Mouse (Mus musculus) thymus, postnatal 10 days (tissue): ENCODE data around the gene Snx15.

Experiments used
- DNase-seq, 2 experiments: peaks; one replicate each; pipeline ENCODE4 v3.0.0; 2021; ENCODE audit warnings: low spot score in 2 of 2

Gene Snx15

GRCm38 (mm10) chr19:6121761-6122160, 6.3 kb downstream of the Snx15 start:
- no peak for DNase-seq

GRCm38 (mm10) chr19:6118677-6119185, 9.4 kb downstream of the Snx15 start:
- no peak for DNase-seq

- peak; percentile 83 for DNase-seq
Measured at GRCm38 (mm10) chr19:6117986-6118676, 10.0 kb downstream of the Snx15 start, which contains the start of gene Sac3d1. TSS of gene Sac3d1 (minus strand) at chr19:6118650.

- DNase-seq, result peak in 1 of 2 experiments; percentile 33
Measured at GRCm38 (mm10) chr19:6117346-6117985, 10.6 kb downstream of the Snx15 start.

DNA sequence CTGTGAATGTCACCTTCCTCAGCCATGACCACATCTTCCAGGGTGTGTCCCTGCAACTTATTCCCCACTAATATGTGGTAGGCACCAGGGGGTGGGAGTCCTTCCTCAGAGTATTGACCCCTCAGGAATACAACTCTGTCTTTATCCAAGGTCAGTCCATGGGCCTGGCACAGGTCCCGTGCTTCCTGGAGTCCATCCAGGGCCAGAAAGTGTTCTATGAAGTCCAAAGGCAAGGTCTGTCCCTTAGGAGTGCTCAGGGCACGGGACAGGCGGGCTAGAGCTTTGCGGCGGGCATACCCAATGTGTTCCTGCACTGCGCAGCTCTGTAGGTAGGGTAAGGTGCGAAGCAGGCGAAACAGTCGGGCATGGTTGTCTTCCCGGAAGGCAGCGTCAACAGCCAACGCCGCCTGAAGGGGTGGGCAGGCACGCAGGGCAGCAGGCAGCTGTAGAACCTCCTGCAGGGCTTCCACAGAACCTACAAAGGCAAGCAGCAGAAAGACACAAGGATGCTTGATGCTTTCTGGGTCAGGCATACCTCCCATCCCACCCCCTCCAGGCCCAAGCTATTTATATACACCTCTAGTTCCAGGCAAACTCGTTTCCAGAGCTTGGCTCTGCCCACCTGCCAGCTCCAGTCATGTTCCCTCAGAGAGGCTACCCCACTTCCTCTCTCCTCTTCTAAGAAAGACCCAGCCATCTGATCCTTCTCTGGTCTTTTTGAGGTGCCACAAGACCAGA, 11.8 kb downstream of the Snx15 start:
- DNase-seq, result no peak

GRCm38 (mm10) chr19:6113116-6113515, 15.0 kb downstream of the Snx15 start:
- DNase-seq, result no peak

GRCm38 (mm10) chr19:6105586-6105985, 22.5 kb downstream of the Snx15 start, which contains the start of gene Naaladl1:
TSS of gene Naaladl1 (plus strand) at chr19:6105782.
- DNase-seq, result no peak

DNA sequence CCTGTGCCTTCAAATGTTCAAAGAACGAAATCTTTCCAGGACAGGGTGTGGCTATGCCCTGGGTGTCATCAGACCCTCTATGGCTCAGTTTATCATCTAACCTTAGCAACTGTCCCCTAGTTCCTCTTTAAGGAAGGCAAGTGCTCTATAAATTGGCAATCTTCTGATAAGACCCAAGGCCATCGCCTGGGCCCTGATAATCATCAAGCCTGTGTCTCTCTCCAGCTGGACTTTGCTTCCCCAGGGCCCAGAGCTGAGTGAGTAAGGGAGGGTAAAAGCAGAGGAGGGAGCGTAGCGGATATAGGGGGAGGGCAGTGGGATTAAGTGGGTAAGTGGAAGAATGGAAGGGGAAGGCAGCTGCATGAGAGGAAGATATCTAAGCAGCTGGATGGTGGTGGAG, 23.6 kb downstream of the Snx15 start:
- DNase-seq, result no peak

GRCm38 (mm10) chr19:6102169-6102853, 25.8 kb downstream of the Snx15 start:
- DNase-seq, result no peak

DNA sequence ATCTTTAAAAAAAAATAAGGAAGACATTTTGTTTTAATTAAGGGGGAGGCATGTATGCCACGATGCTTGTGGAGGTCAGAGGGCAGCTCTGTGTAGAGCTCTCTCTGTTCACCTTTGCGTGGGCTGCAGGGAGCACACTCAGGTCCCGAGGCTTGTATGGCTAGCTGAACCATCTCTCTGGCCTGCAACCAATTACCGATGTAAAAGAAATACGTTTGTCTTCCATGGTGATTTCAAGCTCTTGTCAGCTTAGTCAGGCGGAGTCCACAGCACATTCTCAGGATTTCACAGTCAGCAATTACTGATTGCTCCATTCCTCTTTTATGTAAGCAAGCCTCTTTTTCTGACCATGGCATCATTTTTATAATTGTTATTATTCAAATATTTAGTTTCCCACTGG, 26.9 kb downstream of the Snx15 start:
- no peak for DNase-seq

DNA sequence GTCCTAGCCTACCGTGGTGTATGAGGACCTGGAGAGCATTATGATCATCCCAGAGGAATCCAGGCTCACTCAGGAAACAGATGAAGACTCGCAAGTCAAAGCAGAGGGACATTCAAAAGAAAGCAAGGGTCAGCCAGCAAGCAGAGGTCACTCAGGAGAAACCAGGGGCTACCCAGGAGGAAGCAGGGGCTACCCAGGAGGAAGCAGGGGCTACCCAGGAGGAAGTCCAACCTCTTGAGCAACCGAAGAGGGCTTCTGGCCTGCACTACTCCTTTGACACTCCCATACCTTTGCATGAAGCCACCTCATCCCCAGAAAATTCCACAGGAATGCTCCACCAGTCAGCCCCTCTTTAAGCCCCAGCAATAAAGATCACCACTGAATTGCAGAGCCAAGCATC, 30.3 kb downstream of the Snx15 start:
- DNase-seq, result no peak

DNA sequence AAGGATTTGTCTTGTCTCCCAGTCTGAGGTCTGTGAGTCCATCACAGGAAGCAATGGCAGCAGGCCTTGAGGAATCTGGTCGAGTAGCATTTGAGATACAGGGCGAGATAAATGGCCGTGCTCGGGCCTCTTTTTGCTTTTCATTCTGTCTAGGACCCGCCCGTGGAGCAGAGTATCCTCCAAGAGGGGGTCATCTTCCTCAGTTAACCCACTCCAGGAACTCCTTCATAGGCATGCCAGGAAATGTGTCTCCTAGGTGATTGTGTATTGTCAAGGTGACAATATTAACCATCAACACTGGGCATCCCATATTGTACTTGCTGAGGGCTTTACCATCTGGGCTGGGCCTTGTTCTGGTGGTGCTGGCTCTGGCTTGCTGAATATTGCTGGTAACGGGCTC, 34.0 kb downstream of the Snx15 start, which contains the start of gene AC131692.1:
AC131692.1 (plus strand) TSS at position 301 of the 400 bp plus-strand sequence.
- DNase-seq, result no peak

DNA sequence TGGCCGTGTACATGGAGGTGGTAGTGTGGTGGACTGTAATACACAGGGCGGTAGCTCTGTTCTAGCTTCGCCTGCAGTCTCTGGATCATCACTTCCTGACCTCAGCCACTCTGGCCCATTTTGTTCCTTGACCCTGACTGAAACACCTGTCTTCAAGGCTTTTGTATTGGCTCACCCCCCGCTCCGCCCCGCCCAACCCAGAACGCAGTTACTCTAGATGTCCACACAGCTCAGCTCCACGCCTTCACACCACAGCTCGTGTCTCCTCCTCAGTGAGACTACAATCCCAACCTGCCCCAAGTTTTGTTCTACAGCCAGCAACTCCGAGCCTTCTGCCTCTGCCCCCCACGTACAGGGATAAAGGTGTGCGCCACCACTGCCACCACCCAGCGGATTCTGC, 39.3 kb downstream of the Snx15 start:
- no peak for DNase-seq

- DNase-seq, result peak; percentile 52 to 55
Measured at GRCm38 (mm10) chr19:6085417-6085879, 42.7 kb downstream of the Snx15 start.

GRCm38 (mm10) chr19:6084478-6085248, 43.4 kb downstream of the Snx15 start, which contains the start of the genes Zfpl1 and Cdca5:
TSS of gene Zfpl1 (minus strand) at chr19:6084956.
TSS of gene Cdca5 (plus strand) at chr19:6084983.
- peak; percentile 94 to 96 for DNase-seq

DNA sequence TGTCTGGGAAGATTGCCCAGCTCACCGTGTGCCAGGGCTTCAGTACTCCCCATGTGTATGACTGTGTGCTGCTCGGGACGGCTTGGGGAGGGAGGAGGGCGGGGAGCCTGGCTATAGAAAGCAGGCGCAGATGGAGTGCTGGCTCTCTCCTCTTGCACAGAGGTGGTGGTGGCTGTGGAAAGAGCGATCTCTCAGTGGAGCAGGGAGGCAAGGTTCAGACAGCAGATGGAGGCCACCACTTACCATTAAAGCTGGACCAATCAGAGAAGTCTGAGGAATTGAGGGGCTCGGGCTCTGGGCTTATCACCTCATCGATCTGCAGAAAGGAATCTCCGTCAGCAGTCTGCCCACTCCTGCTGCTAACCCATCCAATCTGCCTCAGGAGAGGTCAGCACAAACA, 45.9 kb downstream of the Snx15 start, which contains the start of gene Gm28374:
Gm28374 (minus strand) TSS at position 101 of the 400 bp plus-strand sequence.
- no peak for DNase-seq

GRCm38 (mm10) chr19:6079983-6080480, 48.1 kb downstream of the Snx15 start, which contains the start of gene Tmem262:
TSS of gene Tmem262 (plus strand) at chr19:6080033.
- DNase-seq, result no peak

DNA sequence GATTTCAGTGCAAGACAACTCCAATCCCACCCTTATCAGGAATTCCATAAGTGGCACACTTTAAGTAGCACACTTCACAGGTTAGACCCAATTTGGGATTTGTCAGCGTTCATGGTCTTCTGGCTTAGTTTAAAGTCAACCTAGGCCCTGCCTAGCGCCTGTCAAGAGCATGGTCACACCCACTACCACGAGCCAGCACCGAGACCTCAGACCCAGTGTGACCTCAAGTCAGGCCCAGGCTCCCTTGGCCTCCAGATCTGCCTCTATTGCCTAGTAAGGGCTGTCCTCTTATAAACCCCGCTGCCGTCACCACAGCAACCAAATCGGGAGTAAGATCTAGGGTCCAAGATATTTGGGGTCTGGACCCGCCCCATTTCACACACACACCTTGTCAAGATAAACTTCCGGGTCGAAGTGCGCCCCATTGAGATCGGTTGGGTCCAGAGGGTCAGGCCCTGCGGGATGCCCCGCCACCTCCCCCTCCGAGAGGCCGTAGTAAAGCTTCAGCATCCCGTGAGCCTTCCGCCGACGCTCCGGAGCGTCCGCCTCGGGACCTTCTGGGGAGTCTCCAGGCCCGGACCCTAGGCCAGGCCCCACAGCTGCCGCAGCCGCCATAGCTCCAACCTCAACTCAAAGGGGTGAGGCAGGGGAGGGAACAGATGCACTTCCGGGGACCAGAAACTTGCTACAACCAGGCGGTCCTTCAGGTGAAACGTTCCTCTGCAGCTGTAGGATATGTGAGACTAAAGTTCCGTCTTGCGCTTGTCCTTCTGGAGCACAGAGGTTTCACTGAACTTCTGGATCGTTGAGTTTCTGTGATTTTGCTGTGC, 51.3 kb downstream of the Snx15 start, which contains the start of gene Vps51:
Vps51 (minus strand) TSS at position 668 of the 830 bp plus-strand sequence.
- DNase-seq, result peak; percentile 79 to 81

DNA sequence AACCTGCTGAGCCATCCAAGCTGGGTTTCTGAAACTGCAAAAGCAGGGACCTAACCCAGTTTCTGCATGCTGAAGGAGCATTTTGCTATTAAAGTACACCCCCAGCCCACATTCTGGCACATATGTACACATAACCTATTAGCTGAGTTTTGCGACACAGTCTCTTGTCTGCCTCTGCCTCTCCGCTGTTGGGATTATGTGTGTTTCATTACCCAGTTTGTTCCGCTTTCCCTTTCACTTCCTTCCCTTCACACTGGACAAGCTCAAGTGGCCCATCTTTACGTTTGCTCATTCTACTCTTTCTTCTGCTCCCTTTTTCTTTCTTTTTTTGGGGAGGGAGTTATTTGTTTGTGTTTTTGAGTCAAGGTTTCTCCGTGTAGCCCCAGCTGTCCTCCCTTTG, 54.2 kb downstream of the Snx15 start:
- DNase-seq, result no peak
